Mouse (Mus musculus) embryonic stem cell, embryonic (primary cell): Measurements from ENCODE around the gene Top3a.

ENCODE experiments used
- CTCF ChIA-PET, 4 experiments: fragments of 300-600 bp in 2 of 4; fragments of 350-600 bp in 2 of 4; sonication (Branson Sonifier 250); formaldehyde crosslinking; loops; one replicate each; lab custom pipeline; 2022; ENCODE audit warnings: inconsistent platforms in 2 of 4; lab: Charles Lee
- POLR2A ChIA-PET, 4 experiments: fragments of 300-600 bp in 2 of 4; fragments of 350-600 bp in 2 of 4; sonication (Branson Sonifier 250); formaldehyde crosslinking; loops; one replicate each; lab custom pipeline; 2022; ENCODE audit warnings: antibody characterized with exemption in 4 of 4, inconsistent platforms in 1 of 4; lab: Charles Lee

The Top3a gene

DNA sequence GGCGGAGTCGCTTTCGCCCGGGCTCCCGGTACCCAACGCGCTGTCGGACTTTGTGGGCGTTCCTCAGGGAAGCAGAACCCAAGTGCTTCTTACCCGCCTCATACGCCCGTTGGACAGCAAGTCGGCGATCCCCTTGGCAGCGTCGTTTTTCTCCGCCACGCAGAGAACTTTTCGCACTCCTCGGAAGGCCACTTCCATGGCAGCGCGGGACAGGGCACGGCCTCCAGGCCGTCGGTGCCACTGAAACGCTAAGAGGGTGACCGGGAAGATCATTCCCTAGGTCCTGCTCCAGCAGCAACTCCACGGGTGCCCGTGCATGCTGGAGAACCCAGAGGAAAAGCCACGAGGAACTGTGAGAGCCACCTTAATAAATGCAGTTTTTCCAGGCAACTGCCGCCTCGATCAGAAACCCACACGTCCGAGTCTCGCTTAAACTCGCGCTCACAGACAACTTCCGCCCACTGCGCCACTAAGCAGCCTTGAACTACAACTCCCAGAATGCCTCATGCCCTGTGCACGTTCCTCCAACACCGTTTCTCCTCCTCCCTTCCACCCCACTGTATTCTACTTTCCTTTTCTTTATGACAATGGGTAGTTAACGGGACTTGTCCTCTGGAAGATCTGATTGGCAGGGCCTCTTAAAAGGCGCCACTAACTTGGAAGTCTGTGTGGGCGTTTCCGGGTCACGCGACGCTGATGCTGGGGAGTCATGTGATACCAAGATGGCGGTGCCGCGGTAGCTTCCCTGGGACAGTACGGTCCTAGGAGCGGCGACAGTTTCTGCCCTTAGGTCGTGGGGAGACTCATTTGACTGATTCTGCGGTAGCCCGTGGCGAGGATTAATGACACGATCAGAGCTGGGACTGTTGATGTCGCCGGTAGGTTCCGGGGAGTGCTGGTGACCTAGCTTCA lies at the start of gene Top3a, which contains the start of gene Smcr8:
TSS of gene Top3a (minus strand) at position 537 of the 912 bp plus-strand sequence.
TSS of gene Smcr8 (plus strand) at position 696 of the 912 bp plus-strand sequence.
- POLR2A ChIA-PET, result interaction anchor here (0.5 to 8.8 kb wide), 51 partner anchors 10 to 1478 kb away, joined by 3 to 215 read pairs (median 5); partner anchors contain the start of genes Dhrs7b (in 3 of the 4), Flii (in 3 of the 4), Mief2 (in 3 of the 4) and Shmt1 (in 3 of the 4)

DNA sequence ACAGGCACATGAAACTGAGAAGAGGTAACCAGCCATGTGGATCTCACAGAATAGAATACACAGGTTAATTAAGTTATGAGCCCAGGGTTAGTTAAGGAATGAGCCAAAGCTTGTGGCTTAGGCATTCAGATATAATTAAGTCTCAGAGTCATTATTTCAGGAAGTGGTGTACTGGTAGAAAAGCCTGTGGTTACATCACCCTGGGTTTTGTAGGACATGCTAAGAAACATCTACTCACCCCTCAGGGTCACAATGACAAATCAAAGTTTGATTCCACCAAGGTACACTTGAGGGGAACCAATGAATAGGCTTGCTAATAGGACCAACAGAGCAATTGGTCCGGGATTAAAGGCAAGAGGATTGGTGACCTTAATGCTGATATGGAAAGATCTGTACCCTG lies 49.5 kb upstream of the Top3a start:
- CTCF ChIA-PET, result interaction anchor here in 3 of 4 experiments (0.7 to 2.1 kb wide), 8 partner anchors 15 to 220 kb away, joined by 3 to 20 read pairs (median 4); partner anchors contain the start of genes Shmt1 (in 1 of the 3) and Tmem11 (in 1 of the 3)

More for the DNA sequence above, at the start of gene Top3a, which contains the start of gene Smcr8:
- CTCF ChIA-PET, result interaction anchor here in 3 of 4 experiments (0.5 to 0.9 kb wide), 4 partner anchors 34 to 240 kb away, joined by 3 to 6 read pairs (median 4); partner anchors contain the start of gene Shmt1 (in 2 of the 3)

DNA sequence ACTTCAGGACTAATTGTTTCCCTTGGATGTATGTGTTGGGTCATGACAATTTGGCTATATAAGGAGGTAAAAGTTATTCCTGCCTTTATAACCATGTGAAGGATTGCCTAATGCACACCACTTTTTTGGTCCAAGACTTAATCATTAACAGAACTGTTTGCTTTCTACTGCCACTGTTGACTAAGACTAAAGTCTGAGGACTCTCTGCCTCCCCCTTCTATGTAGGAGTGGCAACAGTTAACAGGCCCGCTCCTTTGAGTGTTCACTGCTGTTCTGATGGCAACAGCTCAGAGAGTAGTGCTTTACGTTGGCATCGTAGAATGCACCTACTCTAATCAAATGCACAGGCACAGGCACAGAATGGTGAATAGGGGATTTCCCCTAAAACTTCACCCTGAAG lies 48.0 kb upstream of the Top3a start:
- ChIA-PET CTCF (interaction anchor here in 1 of 4 experiments (1.5 kb wide), 1 partner anchor 17 kb away, joined by 3 read pairs; no protein-coding TSS in a partner anchor), POLR2A (interaction anchor here in 2 of 4 experiments (0.7 to 9.7 kb wide), 5 partner anchors 14 to 62 kb away, joined by 3 to 95 read pairs (median 9); partner anchors contain the start of genes Shmt1 (in 2 of the 2) and Tmem11 (in 1 of the 2))

More for the DNA sequence above, 49.5 kb upstream of the Top3a start:
- POLR2A ChIA-PET, result interaction anchor here in 3 of 4 experiments (0.7 to 9.7 kb wide), 15 partner anchors 11 to 84 kb away, joined by 3 to 175 read pairs (median 4); partner anchors contain the start of genes Tmem11 (in 3 of the 3) and Shmt1 (in 2 of the 3)

DNA sequence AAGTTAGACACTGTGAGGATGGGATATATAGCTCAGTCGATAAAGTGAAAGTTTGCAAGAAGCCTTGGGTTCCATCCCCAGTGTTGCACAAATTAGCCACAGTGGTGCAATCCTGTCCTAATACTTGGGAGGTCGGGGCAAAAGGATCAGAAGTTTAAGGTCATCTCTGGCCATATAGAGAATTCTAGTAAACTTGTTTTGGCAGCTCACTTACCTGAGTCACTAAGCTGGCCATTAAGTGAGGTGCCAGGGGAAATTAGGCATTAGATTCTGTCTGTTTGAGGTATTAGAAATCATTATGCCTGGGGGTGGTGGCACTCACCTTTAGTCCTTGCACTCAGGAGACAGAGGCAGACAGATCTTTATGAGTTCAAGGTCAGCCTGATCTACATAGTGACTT lies 46.6 kb upstream of the Top3a start:
- ChIA-PET POLR2A (interaction anchor here in 3 of 4 experiments (0.6 to 5.2 kb wide), 14 partner anchors 12 to 763 kb away, joined by 3 to 43 read pairs (median 3); partner anchors contain the start of genes Shmt1 (in 2 of the 3), Smcr8 (in 1 of the 3) and Top3a (in 1 of the 3)), CTCF (interaction anchor here in 3 of 4 experiments (0.7 to 0.8 kb wide), 3 partner anchors 15 to 186 kb away, joined by 3 to 6 read pairs (median 5); no protein-coding TSS in a partner anchor)

DNA sequence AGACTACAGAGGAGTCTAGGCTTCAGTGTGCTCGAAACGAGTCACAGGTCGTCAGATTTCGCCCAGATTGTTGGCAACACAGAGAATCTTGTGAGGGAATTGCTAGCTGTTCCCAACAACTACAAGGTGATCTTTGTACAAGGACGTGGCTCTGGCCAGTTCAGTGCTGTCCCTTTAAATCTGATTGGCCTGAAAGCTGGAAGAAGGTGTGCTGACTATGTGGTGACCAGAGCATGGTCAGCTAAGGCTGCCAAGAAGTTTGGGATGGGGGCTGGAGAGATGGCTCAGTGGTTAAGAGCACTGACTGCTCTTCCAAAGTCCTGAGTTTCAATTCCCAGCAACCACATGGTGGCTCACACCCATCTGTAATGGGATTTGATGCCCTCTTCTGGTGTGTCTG lies 39.2 kb upstream of the Top3a start:
- CTCF ChIA-PET, result no interaction called here
- POLR2A ChIA-PET, result interaction anchor here in 2 of 4 experiments (0.6 to 1.4 kb wide), 4 partner anchors 8 to 71 kb away, joined by 3 to 5 read pairs (median 4); partner anchors contain the start of gene Dhrs7b (in 1 of the 2)

DNA sequence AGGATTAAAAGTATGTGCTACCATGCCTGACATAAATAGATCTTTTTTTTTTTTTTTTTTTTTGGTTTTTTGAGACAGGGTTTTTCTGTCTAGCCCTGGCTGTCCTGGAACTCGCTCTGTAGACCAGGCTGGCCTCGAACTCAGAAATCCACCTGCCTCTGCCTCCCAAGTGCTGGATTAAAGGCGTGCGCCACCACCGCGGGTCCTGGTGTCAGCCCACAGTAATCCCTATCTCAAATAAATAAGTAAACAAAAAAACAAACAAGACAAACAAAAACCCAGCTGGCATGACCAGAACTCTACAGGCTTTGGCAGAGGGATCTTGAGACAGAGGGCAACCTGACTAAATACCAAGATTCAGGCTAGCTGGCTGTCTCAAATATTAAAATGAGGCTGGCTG lies 34.5 kb upstream of the Top3a start, which contains the start of gene Shmt1:
TSS of gene Shmt1 (minus strand) at position 101 of the 400 bp plus-strand sequence.
- POLR2A ChIA-PET, result interaction anchor here (0.5 to 4.5 kb wide), 109 partner anchors 9 to 1519 kb away, joined by 3 to 95 read pairs (median 5); partner anchors contain the start of genes Dhrs7b (in 3 of the 4), Smcr8 (in 3 of the 4), Tmem11 (in 3 of the 4) and Top3a (in 3 of the 4)

DNA sequence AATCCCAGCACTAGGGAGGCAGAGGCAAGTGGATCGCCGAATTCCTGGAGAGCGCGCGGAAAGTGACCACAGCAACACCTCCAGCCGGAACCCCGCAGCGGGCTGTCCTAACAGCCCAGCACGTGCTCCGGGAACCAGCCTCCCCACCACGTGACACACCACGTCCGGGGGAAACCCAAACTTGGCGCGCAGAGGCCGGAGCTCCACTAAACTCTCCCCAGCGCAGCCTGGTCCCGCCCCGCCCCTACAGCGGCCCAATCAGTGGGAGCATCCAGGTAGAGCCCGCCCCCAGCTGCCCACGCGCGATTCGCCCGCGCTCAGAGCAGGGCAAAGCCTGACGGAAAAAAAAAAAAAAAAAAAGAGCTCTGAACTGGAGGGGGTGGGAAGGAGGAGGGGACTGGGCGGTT lies 33.9 kb upstream of the Top3a start:
- POLR2A ChIA-PET, result interaction anchor here (0.5 to 4.5 kb wide), 129 partner anchors 8 to 1519 kb away, joined by 3 to 95 read pairs (median 5); partner anchors contain the start of genes Dhrs7b (in 3 of the 4), Smcr8 (in 3 of the 4), Tmem11 (in 3 of the 4) and Top3a (in 3 of the 4)

More for the DNA sequence above, 34.5 kb upstream of the Top3a start, which contains the start of gene Shmt1:
- CTCF ChIA-PET, result interaction anchor here (0.6 to 2.0 kb wide), 15 partner anchors 13 to 1385 kb away, joined by 3 to 20 read pairs (median 5); partner anchors contain the start of genes Smcr8 (in 2 of the 4), Top3a (in 2 of the 4), Dhrs7b (in 1 of the 4) and Tmem11 (in 1 of the 4)

DNA sequence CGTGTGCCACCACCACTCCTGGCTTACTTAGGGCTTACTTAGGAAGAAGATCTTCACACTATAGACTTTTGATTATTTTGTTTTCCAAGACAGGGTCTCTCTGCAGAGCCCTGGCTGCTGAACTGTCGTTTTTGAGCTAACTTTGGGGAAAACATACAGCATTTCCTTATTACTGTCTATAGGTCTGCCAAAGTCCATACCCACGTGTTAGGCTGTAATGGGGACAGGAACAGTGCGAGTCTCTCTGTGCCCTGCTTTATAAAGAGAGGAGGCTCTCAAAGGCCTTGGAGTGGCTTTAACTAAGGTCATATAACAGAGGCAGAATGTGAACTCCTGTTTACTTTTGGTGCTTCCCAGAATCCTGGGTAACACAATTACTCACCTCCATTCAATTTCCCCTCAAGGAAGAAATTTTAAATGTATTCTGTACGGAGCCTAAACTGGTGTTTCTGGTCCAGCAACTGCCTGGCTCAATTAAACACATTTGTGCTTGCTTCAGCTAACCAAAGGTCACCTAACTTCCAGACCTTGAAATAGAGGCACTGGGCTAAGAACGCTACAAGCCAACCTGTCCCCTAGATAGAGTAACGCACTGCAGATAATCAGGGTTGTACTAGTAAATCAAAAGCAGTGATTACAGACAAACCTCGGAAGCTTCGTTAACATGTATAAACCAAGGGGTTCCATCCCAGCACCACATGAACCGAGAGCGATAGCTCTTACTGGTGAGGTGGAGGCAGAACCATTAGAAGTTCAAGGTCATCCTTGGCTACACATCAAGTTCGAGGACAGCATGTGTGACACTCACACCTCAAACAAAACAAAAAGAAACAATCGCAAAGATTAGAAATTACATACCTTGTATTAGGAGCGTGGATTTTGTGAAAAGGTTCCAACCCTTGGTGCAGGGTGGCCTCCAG lies 33.1 kb upstream of the Top3a start:
- CTCF ChIA-PET, result interaction anchor here (0.6 to 2.0 kb wide), 19 partner anchors 13 to 460 kb away, joined by 3 to 20 read pairs (median 4); partner anchors contain the start of genes Dhrs7b (in 2 of the 4), Smcr8 (in 2 of the 4), Top3a (in 2 of the 4) and Tmem11 (in 1 of the 4)

More for the DNA sequence above, 33.9 kb upstream of the Top3a start:
- CTCF ChIA-PET, result interaction anchor here (0.6 to 2.0 kb wide), 24 partner anchors 12 to 1384 kb away, joined by 3 to 20 read pairs (median 4); partner anchors contain the start of genes Dhrs7b (in 2 of the 4), Smcr8 (in 2 of the 4), Top3a (in 2 of the 4) and Tmem11 (in 1 of the 4)

DNA sequence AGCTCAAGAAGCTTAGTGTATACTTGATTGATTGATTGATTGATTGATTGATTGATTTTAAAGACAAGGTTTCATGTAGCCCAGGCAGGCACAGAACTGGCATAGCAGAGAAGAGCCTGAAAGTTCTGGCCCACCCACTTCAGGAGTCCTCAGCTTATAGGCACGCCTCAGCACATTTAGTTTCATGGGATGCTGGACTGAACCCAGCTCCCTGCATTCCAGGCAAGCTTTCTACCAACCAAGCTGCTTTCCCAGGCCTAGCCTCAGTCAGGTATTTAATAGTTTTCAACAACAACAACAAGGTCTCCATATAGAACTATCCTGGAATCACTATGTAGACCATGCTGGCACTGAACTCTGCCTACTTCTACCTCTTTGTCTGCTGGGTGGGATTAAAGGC lies 32.4 kb upstream of the Top3a start:
- POLR2A ChIA-PET, result interaction anchor here in 3 of 4 experiments (0.6 to 4.5 kb wide), 36 partner anchors 8 to 272 kb away, joined by 3 to 95 read pairs (median 6); partner anchors contain the start of genes Smcr8 (in 3 of the 3), Top3a (in 3 of the 3), Dhrs7b (in 2 of the 3) and Mief2 (in 2 of the 3)
- CTCF ChIA-PET, result interaction anchor here in 2 of 4 experiments (0.9 to 1.2 kb wide), 2 partner anchors 14 to 337 kb away, joined by 3 to 5 read pairs; no protein-coding TSS in a partner anchor

More for the DNA sequence above, 33.1 kb upstream of the Top3a start:
- POLR2A ChIA-PET, result interaction anchor here (0.6 to 4.5 kb wide), 119 partner anchors 7 to 1073 kb away, joined by 3 to 95 read pairs (median 5); partner anchors contain the start of genes Dhrs7b (in 3 of the 4), Smcr8 (in 3 of the 4), Tmem11 (in 3 of the 4) and Top3a (in 3 of the 4)

DNA sequence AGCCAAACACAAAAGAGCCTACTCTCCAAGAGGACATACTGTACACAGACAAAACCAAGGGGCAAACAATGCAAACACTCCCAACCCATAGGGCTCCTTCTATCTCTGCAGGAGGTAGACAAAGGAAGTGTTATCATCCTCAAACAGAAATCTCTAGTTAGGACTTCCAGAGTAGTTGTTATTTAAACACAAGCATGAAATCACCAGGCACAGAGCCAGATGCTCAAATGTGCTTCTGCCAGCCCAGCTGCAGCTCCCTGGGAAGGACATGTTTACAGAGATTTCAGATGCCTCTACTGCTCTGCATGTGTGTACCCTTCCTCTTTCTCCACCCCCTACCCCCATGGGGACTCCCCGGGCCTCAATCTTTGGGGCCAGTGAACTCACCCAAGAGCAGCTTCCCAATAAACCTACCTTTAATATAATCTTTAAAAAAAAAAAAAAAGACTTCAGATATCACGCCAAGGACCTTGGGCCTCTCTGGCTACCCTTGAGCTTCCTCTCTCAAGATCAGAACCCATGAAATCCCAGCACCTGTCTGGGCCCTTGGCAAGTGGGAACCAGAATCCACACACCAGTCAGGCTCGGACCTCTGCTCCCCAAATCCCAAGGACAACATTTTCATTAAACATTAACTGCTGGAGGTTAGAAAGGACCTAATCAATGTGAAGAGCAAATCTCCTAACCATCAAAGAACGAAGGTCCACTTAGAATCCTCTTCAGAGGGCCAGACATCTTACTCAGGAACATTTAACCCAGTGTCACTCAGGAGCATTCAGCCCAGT lies 31.3 kb upstream of the Top3a start:
- ChIA-PET POLR2A (interaction anchor here in 3 of 4 experiments (0.6 to 4.5 kb wide), 33 partner anchors 8 to 844 kb away, joined by 3 to 95 read pairs (median 5); partner anchors contain the start of genes Dhrs7b (in 2 of the 3), Mief2 (in 2 of the 3), Smcr8 (in 2 of the 3) and Top3a (in 2 of the 3)), CTCF (interaction anchor here in 2 of 4 experiments (1.1 to 1.2 kb wide), 2 partner anchors 11 to 15 kb away, joined by 3 to 5 read pairs; no protein-coding TSS in a partner anchor)

DNA sequence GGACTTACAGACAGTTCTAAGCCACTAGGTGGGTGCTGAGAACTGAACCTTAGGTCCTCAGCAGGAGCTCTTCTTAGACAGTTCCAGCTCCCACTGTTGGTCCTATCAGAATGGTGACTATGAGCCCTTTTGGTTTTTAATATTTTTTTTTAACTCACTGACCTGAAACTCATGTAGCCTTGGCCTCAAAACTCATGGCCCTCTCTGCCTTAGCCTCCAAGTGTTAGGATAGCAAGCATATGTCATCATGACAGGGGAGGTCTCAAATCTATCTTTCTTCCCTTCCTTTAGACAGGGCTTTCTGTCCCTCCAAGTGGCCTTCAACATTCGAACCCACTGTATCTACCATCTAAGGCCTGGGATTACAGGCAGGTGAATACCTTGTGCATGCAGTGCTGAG lies 23.7 kb upstream of the Top3a start:
- CTCF ChIA-PET, result no interaction called here
- POLR2A ChIA-PET, result interaction anchor here in 3 of 4 experiments (0.8 to 6.9 kb wide), 8 partner anchors 9 to 60 kb away, joined by 3 to 67 read pairs (median 10); partner anchors contain the start of genes Shmt1 (in 2 of the 3), Smcr8 (in 1 of the 3) and Top3a (in 1 of the 3)

DNA sequence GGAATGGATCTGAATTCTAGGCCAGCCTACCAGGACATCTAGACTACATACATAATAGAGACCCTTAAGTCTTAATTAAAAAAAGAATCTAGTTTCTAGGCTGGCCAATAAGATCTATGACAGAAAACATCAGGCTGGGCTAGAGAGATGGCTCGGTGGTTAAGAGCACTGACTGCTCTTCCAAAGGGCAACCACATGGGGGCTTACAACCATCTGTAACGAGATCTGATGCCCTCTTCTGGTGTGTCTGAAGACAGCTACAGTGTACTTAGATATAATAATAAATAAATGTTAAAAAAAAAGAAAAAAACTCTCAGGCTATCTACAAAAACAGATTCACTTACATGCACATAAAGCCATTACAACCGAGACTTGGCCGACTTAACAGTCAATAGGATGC lies 22.8 kb upstream of the Top3a start:
- ChIA-PET CTCF (interaction anchor here in 1 of 4 experiments (0.6 kb wide), 1 partner anchor 609 kb away, joined by 4 read pairs; no protein-coding TSS in a partner anchor), POLR2A (interaction anchor here in 3 of 4 experiments (0.8 to 14.2 kb wide), 8 partner anchors 8 to 56 kb away, joined by 3 to 215 read pairs (median 20); partner anchors contain the start of genes Shmt1 (in 2 of the 3), Smcr8 (in 1 of the 3) and Top3a (in 1 of the 3))

DNA sequence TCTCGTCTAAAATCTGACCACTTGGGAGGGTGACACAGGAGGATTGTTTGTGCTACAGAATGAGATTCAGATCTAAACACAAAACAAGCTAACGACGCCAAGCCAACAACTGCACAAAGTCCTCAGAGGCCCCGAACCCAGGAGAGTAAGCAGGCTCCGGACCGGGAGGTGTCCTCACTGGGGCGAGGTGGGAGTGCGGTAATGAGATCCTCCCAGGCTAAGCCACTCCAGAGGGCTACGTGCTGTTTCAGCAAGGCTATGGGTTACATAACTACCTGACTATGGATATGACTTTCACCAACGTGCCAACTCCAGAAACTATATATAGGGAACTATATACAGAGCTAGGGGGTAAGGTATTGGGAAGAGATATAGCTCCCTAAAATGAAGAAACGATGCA lies 19.2 kb upstream of the Top3a start:
- ChIA-PET POLR2A (interaction anchor here (0.5 to 14.2 kb wide), 21 partner anchors 8 to 387 kb away, joined by 3 to 215 read pairs (median 4); partner anchors contain the start of genes Shmt1 (in 2 of the 4), Smcr8 (in 2 of the 4), Top3a (in 2 of the 4) and Dhrs7b (in 1 of the 4)), CTCF (interaction anchor here in 1 of 4 experiments (0.5 kb wide), 1 partner anchor 15 kb away, joined by 3 read pairs; no protein-coding TSS in a partner anchor)

DNA sequence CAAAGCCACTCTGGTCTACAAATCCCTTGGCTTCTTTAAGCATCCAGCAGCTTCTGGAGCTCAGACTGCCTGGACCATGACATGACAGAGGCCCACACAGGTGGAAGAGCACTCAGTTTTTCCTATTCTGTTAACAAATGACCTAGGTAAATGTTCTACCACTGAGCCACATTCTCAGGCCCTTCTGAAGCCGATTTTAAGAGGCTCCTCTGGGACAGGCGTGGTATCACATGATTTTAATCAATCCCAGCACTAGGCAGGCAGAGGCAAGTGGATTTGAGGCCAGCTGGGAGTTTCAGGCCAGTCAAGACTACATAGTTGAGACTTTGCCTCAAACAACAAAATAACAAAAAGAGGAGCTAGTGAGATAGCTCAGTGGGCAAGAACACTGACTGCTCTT lies 13.3 kb upstream of the Top3a start:
- CTCF ChIA-PET, result interaction anchor here in 2 of 4 experiments (0.6 to 1.5 kb wide), 2 partner anchors 23 to 1755 kb away, joined by 3 read pairs; no protein-coding TSS in a partner anchor
- POLR2A ChIA-PET, result interaction anchor here (0.6 to 14.2 kb wide), 22 partner anchors 8 to 990 kb away, joined by 3 to 215 read pairs (median 4); partner anchors contain the start of genes Smcr8 (in 3 of the 4), Top3a (in 3 of the 4), Flii (in 2 of the 4) and Shmt1 (in 2 of the 4)
